Mouse (Mus musculus): ENCODE data around the gene Osbp2.

Osbp2 gene

DNA sequence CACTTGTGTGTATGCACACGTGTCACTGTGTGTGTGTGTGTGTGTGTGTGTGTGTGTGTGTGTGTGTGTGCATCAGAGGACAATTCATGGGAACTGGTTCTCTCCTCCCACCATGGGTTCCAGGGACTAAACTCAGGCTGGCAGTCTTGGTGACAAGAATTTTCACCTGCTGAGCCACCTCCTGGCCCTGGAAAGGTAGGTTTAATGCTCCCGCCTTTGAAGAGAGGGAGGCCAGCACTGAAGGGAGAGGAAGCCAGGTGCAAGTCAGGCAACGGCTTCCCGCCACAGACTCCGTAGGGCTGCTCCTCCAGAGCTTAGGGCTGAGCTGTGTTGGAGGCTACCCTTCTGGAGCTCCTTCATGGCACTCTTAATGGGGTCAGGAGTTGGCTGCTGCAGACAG lies 104.3 kb downstream of the Osbp2 start:
- DNase-seq = peak; percentile 45 to 63

DNA sequence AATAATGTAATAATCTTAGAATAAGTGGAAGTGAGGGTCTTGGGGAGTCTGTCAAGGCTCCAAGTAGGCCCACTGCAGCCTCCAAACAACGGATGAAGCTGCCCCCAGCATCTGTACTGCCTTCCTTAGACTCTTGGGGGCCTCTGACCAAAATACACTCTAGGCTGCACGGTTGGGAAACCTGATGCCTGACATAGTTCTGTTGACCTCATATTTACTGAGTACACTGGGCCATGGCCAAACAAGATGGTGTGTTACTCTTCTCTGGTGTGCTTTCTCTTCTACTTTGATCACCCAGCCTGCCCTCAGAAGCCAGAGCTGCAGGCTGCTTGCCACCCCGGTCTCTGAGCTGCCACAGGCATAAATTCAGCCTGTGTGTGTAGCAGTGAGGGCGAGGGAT lies 108.4 kb downstream of the Osbp2 start:
- no peak for DNase-seq

DNA sequence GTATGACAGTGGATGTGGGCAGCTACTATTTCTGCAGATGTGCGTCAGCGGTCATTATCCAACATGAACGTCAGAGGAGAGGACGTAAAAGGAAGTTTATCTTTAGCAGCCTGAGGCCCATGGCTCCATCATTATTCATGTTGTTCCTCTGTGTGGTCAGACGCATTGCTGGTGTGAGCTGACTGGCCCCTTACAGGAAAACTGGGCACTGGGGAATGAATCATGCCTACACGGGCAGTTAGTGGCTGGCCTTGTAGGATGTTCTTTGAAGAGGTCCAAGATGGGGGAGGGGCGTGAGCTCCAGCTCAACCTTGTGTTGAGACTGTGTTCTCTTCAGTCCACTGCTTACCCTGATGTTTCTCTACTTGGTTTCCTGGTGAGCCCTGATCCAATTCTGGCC lies 109.0 kb downstream of the Osbp2 start:
- DNase-seq = no peak

DNA sequence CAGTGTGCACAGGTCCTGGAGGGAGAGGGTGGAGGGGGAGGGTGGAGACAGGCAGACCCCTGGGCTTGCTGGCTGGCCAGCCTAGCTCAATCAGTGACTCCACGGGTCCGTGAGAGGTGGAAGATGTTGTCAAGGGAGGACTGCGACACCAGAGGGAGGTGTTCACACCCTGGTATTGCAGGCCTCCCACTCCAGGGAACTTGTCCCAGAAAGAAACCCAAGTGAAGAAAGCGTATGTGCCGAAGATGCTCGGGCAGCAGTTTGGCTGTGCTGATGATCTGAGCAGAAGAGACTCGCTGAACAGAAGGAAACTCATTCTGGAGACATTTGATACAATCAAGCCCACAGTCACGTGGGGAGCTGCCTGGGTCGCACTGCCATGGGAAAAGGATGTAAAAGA lies 109.8 kb downstream of the Osbp2 start:
- no peak for DNase-seq

DNA sequence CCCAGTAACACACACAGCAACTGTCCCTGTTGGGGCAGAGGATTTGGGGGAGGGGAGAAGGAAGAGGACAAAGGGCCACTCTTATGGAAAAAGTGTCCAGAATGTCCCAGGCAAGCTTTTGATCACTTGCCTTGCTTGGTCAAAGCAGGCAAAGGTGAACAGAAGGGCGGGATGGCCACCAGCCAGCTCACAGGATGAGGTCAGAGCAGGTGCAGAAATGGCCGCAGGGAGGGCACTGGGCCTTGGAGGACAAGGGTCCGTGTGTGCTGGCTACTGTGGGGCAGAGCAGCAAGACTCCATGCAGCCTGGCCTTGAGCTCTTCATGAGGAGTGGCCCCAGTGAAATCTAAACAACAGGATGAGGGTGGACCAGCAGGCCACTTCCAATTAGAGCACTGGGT lies 110.9 kb downstream of the Osbp2 start:
- DNase-seq = peak; percentile 88 to 89

DNA sequence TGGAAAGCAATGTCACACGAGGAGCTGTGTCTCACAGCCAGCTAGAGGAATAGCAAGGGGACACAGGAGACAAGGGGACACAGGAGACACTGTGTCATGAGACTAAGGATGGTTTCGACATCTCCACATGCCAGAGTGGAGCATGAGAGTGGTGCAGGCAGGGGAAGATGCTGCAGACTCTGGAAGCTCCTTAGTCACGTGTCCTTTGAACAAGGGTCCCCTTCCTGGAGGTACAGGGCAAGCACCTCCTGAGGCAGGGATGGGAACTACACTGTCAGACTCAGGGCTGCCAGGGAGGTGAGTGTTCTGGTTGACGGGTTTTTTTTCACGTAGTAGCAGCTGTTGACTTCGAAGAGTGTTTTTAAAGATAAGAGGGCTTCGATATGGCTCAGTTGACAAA lies 113.9 kb downstream of the Osbp2 start:
- DNase-seq = no peak

DNA sequence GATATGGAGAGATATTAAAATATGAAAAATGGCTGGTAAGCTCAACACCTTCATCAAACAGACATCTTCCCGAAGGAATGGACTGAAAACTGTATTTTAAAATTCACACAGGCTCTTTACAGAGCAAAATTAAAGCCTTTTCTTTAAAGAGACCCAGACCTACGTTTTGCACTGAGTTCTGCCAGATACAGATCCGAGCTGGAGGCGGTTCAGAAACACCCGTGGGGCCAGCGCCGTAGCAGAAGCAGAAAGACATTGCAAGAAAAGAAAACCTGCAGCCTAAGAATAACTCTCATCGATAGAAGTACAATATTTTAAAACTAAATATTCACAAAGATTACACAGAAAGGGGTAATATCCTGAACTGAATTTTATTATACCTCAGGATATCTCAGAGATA lies 121.3 kb downstream of the Osbp2 start:
- peak; percentile 74 to 78 for DNase-seq

DNA sequence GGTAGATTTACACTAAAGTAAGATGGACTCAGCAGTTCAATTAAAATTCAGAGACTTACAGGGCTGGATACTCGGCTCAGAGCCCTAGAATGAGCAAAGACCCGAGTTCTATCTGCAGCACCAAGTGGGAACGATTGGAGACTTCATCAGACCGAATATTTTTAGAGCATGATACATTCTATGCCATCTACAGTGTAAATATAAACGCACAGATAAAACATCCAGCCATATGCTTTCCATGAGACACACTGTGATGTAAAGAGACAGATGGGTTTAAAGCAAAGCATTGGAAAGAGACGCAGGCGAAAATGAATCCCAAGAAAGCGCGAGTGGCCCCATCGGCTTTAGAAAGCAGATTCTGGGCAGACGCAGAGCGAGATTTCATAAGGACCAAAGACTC lies 122.5 kb downstream of the Osbp2 start:
- DNase-seq = no peak

DNA sequence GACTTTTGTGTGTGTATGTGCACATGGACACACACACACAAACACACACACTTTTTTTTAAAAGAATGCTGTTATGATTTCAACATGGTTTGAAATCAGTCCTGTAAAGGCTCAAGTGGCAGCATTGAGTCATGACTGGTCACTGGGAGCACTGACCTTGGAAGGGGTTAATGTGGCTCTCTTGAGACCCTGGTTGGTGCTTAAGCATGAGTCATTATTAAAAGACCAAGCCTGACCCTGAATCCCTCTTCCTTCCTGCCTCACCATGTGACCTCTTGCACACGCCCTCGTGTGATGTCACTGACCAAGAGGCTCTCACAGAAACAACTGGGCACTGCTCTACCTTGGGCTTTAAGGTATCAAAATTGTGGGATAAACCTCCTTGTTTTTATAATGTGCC lies 124.9 kb downstream of the Osbp2 start:
- no peak for DNase-seq

DNA sequence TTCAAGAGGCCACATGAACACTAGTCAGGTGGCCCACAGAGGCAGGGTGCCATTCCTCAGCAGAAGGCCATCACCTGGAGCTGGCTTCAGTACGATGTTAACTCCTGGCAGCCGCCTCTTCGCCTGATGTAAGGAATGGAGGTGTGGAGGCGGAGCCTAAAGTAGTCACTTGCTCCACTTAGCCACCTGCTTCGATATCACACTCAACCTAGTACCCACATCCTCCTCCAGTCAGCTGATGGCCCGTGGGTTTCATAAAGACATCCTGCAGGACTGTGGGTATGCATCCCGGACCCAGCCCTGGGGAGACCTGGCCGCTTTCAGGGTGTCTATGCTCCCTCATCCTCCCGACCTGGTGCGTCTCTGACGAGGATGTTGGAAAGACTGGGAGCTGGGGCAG lies 128.0 kb downstream of the Osbp2 start:
- no peak for DNase-seq

DNA sequence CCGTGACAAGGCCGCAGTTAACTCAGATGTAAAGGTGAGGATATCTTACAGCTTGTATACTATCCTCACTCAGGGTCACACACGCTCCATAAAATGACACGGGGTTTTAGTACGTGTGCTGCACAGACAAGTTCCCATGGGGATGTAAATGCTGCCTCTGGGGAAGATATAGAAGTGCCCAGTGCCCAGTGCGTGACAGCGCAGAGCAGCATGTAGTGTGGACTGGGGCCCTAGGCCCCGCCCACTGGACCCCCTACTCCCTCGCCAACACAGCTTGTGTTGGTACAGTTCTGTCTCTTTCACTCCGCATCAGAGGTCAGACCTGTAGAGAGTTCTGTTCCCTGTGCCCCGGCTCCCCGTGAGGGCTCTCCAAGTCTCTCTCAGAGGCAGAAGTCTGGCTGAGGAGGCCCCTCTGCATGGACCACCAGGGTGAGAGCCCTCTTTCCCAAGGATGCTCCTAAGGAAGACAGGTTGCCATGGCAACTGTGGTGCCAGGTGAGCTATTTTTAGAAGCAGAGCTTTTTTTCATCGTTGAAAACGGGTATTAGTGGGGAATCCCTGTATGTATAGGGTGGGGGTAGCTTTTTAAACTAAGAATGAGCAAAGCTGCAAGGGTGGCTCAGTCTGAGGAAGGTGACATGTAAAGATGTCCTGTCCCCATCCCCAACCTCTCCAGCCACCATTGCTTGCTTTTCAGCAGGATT lies 129.6 kb downstream of the Osbp2 start:
- peak; percentile 54 to 68 for DNase-seq

DNA sequence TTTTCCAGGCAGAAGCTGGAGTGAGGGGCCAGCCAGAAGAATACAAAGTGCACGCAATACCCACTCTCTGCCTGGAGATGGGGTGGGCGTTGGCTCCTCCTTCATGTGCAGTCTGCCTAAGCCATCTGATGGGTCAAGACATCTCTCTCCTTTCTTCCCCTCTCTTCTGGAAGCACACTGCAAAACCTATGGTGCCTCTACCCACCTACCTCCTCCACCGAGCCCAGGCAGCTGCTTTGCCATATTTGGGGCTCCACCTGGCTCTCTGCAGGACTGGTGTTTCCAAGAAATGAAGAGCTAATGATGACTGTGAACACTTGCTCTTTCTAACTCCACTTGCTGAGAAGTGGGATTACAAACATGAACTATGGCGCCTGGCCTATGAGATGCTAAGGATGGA lies 132.2 kb downstream of the Osbp2 start:
- no peak for DNase-seq

DNA sequence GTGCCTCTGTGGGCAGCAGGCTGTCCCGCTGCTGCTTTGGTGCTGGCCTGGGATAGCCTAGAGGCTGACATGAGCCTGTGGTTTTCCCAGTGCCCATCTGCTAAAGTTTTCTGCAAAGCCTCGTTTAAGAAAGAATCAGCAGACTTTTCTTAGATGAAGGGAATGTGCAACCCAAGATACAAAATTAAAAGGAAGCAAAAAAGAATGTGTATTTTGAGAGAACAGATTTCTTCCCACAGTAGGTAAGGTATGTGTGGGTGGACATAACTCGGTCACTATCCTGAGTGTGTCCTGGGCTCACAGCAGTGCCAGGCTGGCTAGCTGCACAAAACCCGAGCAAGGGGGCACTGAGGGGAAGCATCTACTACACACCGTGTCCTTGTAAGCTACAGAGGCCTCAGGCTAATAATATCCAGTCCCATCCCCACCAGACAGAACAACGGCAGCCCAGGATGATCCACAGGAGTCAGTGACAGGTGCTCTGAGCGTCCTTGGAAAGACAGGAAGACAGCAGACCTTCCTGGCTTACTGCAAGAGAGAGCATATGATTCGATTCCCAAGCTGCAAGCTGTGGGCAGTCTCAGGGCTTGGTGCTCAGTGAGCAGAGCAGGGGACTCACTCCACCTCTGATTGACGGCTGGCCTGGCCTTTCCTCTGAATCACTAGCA lies 136.1 kb downstream of the Osbp2 start:
- DNase-seq = peak in 1 of 2 experiments; percentile 51

DNA sequence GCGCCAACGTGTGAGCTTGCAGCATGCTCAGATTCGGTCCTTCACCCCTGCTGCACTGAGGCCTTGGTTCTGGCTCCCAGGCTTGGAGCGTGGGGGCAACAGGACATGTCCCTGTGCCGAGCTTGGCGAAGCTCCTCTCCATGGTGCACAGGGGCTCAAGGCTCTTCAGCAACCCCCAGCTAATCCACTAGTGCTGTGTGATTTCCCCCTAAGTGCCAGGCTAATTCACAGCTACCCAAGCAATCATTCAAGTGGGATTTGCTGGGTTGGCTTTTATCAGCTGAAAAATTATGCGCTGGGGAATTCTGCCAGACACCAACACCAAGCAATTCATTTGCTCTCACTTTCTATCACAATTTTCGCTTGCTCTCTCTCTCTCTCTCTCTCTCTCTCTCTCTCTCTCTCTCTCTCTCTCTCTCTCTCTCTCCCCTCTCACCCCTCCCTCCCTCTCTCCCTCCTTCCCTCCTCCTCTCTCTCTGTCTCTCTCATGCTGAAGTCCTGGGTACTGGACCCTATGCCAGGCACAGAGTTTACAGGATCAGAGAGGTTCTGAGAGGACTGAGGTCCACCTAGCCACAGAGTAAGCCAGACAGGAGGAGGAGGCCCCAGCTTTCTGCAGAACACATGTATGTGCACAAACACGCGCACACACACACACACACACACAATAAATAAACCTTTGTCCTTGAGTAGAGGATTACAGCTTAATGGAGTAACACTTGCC lies 138.2 kb downstream of the Osbp2 start:
- no peak for DNase-seq

DNA sequence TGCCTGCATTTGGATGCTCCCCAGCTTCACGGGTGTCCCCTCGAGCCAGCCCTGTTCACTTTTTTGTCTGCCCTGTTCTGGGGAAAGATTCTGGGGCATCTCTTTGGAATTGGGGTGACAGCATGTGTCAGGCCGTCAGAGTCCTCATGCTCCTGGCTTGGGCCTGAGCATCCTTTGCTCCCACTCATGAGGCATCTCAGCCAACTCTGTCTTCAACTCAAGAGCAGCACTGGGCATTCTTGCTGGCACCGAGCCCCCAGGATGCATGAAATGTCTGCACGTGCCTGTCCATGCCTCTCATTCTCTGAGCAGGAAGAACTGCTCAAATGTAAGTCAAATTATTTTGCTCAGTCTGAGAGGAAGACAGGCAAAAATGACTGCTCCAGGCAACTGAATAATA lies 139.0 kb downstream of the Osbp2 start:
- DNase-seq = peak; percentile 60 to 62

DNA sequence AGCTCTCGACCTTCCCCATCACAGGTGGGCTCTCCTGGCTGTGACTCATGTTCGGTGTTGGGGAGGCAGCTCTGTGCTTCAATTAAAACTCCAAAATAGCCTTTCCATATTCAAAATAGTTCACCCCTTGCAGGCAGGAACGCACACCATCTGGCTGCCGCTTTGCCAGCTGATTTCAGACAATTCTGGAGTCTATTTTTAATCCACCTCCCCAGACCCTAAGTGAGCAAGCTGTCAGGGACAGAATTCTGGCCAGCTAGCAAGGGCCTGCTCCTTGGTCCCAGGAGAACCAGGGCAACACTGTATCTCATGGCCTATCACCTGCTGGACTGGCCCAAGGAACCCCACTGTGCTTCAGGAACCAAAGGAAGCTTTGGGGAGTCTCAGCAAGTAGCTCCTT lies 139.8 kb downstream of the Osbp2 start:
- peak; percentile 62 to 70 for DNase-seq

DNA sequence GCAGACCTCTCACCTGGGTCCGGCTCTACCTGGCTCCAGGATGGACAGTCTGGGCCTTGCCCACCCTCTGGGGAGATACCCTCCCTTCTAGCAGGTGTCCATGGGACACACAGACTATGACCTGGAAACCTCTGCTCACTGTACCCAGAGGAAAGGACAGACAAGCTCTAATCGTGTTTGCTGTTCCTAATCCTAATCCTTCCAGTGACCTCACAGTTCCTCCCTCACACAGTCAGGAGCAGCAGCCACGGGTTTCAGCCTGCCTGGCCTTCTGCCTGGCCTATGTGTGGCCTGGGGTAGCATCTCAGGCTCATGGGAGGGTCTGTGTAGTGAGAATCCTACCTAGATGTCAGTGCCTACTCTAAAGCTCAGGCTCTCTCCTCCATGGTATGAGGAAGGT lies 140.8 kb downstream of the Osbp2 start:
- no peak for DNase-seq

DNA sequence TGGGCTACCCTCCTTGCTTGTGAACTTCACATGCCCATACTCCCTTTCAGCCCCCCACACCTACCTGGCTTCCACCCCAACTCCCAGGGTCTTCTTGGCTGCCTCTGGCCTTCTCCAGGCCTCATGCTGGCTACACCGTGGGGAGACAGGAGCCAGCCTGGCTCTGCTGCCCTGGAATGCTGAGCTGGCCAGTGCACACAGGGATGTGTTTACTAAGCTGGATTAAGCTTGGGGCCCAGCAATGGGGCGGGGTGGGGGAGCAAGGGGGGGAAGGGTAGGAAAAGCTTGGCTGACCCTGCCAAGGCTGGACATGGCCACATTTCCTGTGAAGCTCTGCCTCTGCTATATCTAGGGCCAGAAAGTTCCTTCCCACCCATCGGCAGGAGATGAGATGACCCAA lies 141.7 kb downstream of the Osbp2 start:
- no peak for DNase-seq

DNA sequence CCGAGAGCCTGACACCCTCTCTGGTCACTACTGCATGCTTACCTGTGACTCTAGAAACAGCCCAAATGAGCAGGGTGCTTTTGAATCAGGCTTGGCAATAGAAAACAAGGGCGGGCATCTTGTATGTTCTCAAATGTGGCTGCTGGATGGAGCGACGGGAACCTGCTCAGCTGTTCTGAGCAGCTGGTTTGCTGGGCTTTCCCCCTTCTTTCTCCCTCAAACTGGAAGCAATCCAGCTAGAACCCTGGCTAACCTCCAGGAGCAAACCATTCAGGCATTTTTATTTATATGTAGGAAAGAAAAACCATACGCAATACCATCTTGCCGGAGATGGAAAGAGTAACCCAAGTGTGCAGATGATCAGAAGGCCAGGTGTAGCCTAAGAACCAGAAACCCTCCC lies 147.0 kb downstream of the Osbp2 start:
- DNase-seq = peak in 1 of 2 experiments; percentile 62

DNA sequence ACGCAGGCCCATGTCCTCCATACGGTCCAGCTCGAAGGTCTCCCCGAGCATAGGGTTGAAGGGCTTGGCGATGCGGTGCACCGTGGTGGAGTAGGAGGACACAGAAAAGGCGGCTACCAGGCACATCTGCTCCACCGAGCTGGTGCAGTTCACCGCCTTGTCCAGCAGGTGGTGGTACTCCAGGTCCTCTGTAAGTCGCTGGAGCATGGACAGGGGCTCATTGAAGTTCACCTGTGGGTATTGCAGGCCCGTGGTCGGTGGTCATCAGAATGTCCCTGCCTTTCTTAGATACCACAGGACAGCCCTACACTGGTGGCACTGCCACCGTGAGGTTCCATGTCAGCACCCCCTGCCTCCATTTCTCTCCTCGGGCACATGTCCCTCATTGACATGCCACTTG lies 149.2 kb downstream of the Osbp2 start:
- peak; percentile 80 to 88 for DNase-seq

DNA sequence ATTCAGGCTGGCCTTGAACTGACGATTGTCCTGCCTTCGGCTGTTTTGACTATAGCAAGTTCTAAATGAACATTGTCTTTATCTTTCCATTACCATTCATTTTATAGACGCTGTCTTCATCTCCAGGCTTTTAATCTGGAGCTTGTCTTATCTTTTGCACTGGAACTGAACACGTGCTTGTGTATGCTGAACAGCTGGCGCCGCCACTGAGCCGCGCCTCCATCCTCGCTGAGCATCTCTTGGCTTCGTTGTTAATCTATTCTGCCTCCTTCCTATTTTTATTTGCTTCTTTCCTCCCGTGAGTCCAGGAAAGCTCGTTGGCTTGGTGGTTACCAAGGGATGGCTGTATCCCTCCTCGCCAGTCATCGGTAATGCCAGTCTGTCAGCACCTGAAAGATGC lies 153.5 kb downstream of the Osbp2 start:
- no peak for DNase-seq

DNA sequence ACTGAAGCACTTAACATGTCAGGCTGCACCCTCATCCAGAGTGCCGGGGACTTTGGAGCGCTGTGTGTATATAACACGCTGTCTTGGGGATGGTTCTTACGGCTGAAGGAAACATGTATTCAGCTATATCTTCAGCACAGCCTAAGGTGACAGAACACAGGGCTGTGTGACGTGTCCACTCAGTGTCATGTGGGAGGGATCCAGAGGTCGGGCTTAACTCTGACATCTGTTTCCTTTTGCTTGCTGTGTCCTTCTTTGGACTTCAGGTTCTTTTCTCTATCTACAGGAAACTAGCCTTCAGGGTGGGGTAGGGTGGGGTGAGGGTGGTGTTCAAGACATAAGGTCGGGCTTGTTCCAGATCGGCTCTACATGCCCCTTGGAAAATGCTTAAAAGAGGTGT lies 156.6 kb downstream of the Osbp2 start:
- no peak for DNase-seq

DNA sequence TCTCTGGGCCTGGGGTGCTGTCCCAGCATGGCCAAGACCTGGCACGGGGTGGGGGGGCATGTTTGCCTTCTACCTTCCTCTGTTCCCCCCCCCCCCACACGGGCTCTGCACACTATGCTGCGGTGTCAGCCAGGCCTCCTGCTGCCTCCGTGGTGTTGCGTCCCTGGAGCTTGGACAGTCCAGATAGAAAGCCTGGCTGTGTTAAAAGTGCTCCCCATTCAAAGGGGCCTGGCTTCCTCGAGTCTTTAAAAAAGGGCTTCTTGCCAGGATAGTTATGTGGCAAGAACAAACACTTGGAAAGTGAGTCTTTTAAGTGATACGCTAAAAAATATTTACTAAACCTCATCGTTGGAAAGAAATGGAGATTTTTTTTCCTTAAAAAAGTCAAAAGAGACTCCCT lies 159.3 kb downstream of the Osbp2 start:
- peak in 1 of 2 experiments; percentile 19 for DNase-seq

All from cerebellum, postnatal 14 days (tissue).